Mouse (Mus musculus): ENCODE measurements around the gene Aven.

The Aven gene

GRCm38 (mm10) chr2:112677246-112677645, 184.5 kb downstream of the Aven start:
- no peak for DNase-seq

- DNase-seq: no peak
Measured at GRCm38 (mm10) chr2:112681817-112682216, 189.1 kb downstream of the Aven start.

Data from cerebellum, adult 9-10 months (tissue).